Mouse (Mus musculus): ENCODE measurements around the gene Clec16a. TPM values are rescaled to one million over a fixed set of nuclear protein-coding genes. Genes with fewer than 3 reads are reported as not detected.

The Clec16a gene
- total RNA-seq, 2 experiments from 2014 or later: 69.3 to 71.5 TPM

GRCm38 (mm10) chr16:10694414-10694851, 149.3 kb downstream of the Clec16a start:
- intact Hi-C loops (cut with DNase I): no loop called here
- DNase-seq (ENCODE audit: extremely low spot score in 1 of 2, low spot score in 2 of 2): peak; percentile 11 to 77

GRCm38 (mm10) chr16:10697861-10698659, 152.9 kb downstream of the Clec16a start:
- DNase-seq (ENCODE audit: extremely low spot score in 1 of 2, low spot score in 2 of 2): no peak
- intact Hi-C loops (cut with DNase I): no loop called here

GRCm38 (mm10) chr16:10699316-10699715, 154.2 kb downstream of the Clec16a start:
- DNase-seq (ENCODE audit: extremely low spot score in 1 of 2, low spot score in 2 of 2): no peak

GRCm38 (mm10) chr16:10700160-10700559, 155.0 kb downstream of the Clec16a start:
- DNase-seq (ENCODE audit: extremely low spot score in 1 of 2, low spot score in 2 of 2): no peak
- intact Hi-C loops (cut with DNase I): no loop called here

More at GRCm38 (mm10) chr16:10699316-10699715, 154.2 kb downstream of the Clec16a start:
- intact Hi-C loops (cut with DNase I): no loop called here

GRCm38 (mm10) chr16:10702399-10702798, 157.3 kb downstream of the Clec16a start:
- no peak for DNase-seq (ENCODE audit: extremely low spot score in 1 of 2, low spot score in 2 of 2)
- intact Hi-C loops (cut with DNase I): no loop called here

- intact Hi-C loops (cut with DNase I): no loop called here
- DNase-seq (ENCODE audit: extremely low spot score in 1 of 2, low spot score in 2 of 2): no peak
Observed at GRCm38 (mm10) chr16:10703932-10704331, 158.8 kb downstream of the Clec16a start.

GRCm38 (mm10) chr16:10705396-10705795, 160.3 kb downstream of the Clec16a start:
- intact Hi-C loops (cut with DNase I): no loop called here
- no peak for DNase-seq (ENCODE audit: extremely low spot score in 1 of 2, low spot score in 2 of 2)

GRCm38 (mm10) chr16:10711524-10711923, 166.4 kb downstream of the Clec16a start:
- intact Hi-C loops (cut with DNase I): no loop called here
- DNase-seq (ENCODE audit: extremely low spot score in 1 of 2, low spot score in 2 of 2): no peak

- DNase-seq (ENCODE audit: extremely low spot score in 1 of 2, low spot score in 2 of 2): no peak
- intact Hi-C loops (cut with DNase I): no loop called here
Observed at GRCm38 (mm10) chr16:10713041-10713440, 167.9 kb downstream of the Clec16a start.

GRCm38 (mm10) chr16:10713441-10714239, 168.5 kb downstream of the Clec16a start:
- intact Hi-C loops (cut with DNase I): no loop called here
- DNase-seq (ENCODE audit: extremely low spot score in 1 of 2, low spot score in 2 of 2): no peak

GRCm38 (mm10) chr16:10715211-10715610, 170.1 kb downstream of the Clec16a start:
- intact Hi-C loops (cut with DNase I): no loop called here
- no peak for DNase-seq (ENCODE audit: extremely low spot score in 1 of 2, low spot score in 2 of 2)

- intact Hi-C loops (cut with DNase I): no loop called here
- DNase-seq (ENCODE audit: extremely low spot score in 1 of 2, low spot score in 2 of 2): no peak
Observed at GRCm38 (mm10) chr16:10715632-10716031, 170.5 kb downstream of the Clec16a start.

- no peak for DNase-seq (ENCODE audit: extremely low spot score in 1 of 2, low spot score in 2 of 2)
- intact Hi-C loops (cut with DNase I): no loop called here
Observed at GRCm38 (mm10) chr16:10716696-10717095, 171.6 kb downstream of the Clec16a start.

- no peak for DNase-seq (ENCODE audit: extremely low spot score in 1 of 2, low spot score in 2 of 2)
Observed at GRCm38 (mm10) chr16:10719971-10720370, 174.8 kb downstream of the Clec16a start.

GRCm38 (mm10) chr16:10722882-10723544, 177.9 kb downstream of the Clec16a start:
- intact Hi-C loops (cut with DNase I): no loop called here
- no peak for DNase-seq (ENCODE audit: extremely low spot score in 1 of 2, low spot score in 2 of 2)

More at GRCm38 (mm10) chr16:10719971-10720370, 174.8 kb downstream of the Clec16a start:
- intact Hi-C loops (cut with DNase I): no loop called here

GRCm38 (mm10) chr16:10723816-10724647, 178.9 kb downstream of the Clec16a start:
- intact Hi-C loops (cut with DNase I): no loop called here
- no peak for DNase-seq (ENCODE audit: extremely low spot score in 1 of 2, low spot score in 2 of 2)

GRCm38 (mm10) chr16:10725156-10725555, 180.0 kb downstream of the Clec16a start:
- no peak for DNase-seq (ENCODE audit: extremely low spot score in 1 of 2, low spot score in 2 of 2)
- intact Hi-C loops (cut with DNase I): no loop called here

GRCm38 (mm10) chr16:10727630-10728029, 182.5 kb downstream of the Clec16a start:
- intact Hi-C loops (cut with DNase I): no loop called here
- no peak for DNase-seq (ENCODE audit: extremely low spot score in 1 of 2, low spot score in 2 of 2)

Measured in left cerebral cortex, postnatal 10 days (tissue).